Mouse (Mus musculus) embryo, embryonic 9.5 days (tissue): ENCODE data around the gene Tbc1d22a.

Experiments
- DNase-seq: peaks from one replicate; pipeline ENCODE4 v3.0.0-alpha.2; 2017; ENCODE audit errors: extremely low spot score

Tbc1d22a gene

DNA sequence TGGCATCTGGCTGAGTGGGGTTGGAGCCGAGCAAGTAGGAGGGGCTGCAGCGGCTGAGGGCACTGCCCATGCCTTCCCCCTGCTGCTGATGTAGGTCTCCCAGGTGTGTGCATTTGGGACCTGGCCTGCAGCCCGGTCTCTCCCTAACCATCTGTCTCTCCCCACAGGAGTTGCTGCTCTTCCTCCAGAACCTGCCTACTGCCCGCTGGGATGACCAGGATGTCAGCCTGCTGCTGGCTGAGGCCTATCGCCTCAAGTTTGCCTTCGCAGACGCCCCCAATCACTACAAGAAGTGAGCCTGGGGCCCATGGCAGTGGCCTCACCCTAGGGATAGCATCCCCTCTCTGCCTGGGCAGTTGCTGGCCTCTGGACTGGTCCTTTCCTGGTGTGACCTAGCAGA, 282.4 kb downstream of the Tbc1d22a start:
- no peak for DNase-seq

DNA sequence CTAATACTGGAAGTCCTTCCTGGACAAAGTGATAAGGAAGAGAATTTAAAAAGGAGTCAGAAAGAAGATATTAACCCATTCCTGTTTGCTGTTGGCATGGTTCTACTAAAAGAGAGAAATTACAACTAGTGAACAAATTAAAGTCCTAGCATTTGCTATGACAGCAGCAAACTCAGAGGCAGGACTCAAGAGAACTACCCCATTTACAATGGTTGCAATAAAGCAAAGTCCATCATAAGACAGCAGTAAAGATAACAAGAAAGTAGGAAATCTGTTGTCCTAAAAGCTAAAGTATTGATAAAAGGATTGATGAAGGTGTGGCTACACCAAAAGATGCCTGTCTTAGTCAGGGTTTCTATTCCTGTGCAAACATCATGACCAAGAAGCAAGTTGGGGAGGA, 286.3 kb downstream of the Tbc1d22a start:
- DNase-seq, result no peak

DNA sequence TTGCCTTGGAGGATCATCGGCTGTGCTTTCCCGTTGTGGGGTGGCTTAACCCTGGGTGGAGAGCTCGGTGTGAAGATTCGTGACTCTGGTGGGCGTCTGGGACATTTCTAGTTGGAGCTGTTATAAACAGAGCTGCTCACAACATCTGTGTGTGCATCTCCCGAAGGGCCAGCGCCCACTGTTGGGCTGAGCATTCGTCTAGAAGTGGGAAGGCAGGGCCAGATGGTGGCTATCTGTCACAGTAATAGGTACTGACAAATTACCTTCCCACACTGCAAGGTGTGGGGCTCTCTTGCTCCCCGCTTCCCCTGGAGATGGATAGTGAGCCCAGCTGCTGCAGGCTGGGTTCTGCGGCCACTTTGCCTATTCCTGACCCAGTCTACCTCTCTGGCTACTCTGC, 289.2 kb downstream of the Tbc1d22a start:
- DNase-seq, result no peak

DNA sequence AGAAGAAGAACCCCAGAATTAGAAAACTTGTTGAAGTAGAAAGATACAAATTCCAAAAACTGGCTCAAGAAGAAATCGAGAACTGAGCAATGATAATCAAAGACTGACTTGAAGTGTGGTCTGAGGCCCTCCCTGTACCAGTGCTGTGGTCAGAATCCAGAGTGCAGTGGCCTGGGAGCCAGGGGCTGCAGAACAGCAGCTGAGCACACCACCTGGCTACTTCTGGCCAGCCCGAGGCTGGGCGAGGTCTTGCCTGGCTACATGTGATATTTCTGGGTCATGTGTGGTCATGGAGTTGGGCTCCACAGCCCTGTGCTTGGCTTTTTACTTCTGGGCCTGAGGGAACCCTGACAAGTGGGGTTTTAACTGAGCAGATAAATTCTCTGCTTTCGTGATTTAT, 292.4 kb downstream of the Tbc1d22a start:
- DNase-seq, result no peak

DNA sequence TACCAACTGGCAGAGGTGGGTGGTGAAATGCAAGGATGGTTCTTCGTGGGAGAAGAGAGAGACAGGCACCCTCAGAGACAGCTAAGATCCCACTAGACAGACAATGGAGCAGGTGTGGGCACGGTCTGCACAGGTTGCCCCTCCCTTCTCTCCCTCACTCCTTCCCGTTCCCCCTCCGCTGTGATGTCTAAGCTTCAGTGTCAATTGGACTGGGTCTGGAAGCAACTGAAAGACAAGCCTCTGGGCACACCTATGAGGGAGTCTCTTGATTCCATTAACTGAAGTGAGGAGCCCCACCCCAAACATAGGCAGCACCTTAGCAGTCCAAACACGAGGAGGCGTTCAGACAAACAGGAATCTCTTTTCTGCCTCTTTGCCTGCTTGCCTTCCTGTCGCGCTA, 293.3 kb downstream of the Tbc1d22a start:
- no peak for DNase-seq

DNA sequence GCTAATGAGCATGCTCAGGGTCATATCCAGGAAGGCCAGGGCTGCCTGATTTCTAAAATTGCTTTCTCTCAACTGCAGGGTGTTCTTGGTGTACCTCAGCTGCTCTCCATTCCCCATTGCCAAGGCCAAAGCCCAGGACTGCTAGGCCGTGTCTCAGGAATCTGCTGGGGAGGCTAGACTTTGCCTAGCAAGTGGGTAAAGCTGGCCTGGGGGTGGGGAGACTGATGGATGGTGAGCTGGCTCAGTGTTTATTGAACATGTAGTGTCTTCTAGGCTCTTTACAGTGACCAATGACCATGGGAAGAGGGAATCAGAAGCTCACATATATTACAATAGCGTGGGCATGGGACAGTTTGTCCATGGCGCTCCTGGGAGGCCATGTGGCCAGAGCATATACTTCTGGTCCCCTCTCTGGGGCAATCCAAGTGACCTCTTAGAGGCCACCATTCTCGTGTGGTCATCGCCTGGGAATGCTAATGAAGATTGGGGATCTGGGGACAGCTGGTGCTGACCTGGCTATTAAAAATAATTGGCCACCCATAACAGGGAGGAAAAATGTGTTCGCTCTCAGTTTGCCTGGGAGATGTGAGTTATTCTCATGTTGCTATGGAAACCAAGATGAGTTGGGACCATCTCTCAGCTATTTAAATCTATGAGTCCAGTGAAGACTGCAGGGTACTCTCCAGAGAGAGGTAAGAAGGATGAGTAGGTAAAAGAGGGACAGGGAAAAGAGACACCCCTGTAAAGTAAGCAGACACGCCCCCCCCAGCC, 294.3 kb downstream of the Tbc1d22a start:
- no peak for DNase-seq

DNA sequence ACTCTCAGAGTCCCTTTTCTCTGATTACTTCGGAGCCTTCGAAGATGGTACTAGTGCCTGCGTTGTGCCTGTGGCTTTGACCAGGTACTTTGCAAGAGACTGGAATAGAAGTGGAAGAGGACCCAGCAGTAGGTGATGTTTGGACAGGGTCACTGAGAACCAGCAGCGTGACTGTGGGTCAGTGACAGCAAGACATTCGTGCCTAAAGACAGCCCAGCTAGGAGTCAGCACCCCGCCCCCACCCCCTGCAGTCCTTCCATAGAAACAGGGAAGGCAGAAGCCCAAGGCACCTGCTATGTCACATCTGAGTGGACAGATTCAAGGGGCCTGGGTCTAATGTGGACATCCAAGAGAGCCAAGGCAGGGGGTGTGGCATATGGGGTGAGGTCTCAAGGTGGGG, 295.3 kb downstream of the Tbc1d22a start:
- DNase-seq, result no peak

DNA sequence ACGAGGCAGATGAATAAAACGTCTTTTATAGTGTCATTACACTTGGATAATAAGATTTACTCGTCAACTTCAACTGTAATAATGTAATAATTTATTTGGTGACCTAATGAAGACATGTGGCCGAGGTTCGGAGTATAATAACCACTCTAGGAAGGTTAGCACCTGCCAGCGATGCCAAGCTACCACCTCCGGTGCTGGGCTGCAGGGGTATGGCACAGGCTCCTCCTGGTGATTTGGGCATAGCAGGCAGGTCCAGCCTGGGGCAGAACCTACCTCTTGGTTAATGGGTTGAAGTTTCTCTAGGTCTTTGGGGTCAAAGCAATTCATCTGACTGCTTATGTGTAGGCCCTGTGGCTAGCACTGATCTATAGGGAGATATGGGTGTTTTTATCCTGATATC, 296.9 kb downstream of the Tbc1d22a start:
- no peak for DNase-seq

DNA sequence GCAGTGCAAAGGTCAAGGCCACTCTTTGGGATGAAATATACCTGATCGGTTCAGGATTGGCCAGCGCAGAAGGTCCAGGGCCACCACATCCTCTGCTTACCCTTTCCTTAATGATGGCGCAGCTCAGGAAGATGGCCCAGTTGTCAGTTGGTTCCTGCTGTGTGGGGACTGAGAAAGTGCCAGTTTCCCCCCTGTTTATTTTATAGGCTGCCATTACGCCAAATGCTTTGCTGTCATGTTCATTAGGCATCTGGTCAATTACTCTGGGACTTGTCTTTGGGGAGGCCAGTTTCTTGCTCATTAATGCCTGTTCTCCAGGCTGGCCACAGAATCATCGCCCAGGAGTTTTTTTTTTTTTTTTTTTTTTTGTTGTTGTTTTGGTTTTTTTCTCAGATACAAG, 299.1 kb downstream of the Tbc1d22a start:
- no peak for DNase-seq

DNA sequence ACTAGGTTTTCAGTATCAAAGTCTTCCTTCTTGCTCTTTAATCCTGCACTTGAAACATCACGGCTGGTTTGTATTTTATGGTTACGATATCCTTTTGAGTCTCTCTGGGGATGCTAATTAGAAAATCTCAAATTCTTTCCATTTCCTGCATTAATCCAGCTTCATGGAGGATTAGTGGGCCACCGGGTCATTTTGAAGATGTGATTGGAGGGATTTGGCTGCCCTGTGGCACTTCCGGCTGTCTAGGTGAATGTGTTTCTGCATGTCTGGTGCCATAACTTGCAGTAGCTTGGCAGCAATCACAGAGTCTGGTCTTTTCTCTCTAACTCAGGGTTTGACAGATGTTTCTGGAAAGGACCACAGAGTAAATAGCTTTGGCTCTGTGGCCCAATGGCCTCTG, 305.9 kb downstream of the Tbc1d22a start:
- no peak for DNase-seq

DNA sequence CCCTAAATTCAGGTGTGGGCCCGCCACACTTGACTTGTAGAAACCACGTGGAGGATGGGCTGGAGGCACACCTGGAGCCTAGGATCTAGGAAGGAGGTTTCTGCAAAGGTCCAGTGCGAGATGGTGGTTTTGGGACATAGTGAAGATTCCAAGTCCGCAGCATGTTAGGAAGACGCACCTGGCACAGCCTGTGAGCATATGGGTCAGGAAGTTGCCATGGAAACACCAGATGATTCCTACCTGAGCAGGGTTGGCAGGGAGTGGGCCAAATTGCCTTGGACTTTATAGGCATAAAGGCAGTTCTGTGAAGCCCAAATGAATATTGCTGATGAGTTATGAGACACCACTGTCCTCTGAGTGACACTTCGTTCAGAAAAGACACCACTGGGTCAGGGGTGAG, 321.1 kb downstream of the Tbc1d22a start:
- no peak for DNase-seq

DNA sequence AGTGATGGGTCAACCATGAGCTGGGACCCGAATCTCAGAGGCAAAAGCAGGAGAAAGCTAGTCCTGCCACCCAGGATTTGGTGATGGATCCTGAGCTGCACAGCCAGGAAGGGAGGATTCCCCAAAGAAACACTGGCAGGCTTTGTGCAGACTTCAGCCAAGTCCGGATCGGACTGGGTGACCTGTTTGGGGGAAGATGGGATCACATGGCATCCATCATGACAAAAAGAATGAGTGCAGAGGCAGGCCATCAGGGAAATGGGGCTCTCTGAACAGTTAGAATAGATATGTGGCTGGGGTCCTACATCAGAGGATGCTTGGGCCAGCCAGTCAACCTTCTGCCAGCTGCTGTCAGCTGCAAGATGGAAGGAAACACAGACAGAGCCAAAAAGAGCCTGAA, 328.1 kb downstream of the Tbc1d22a start:
- no peak for DNase-seq

DNA sequence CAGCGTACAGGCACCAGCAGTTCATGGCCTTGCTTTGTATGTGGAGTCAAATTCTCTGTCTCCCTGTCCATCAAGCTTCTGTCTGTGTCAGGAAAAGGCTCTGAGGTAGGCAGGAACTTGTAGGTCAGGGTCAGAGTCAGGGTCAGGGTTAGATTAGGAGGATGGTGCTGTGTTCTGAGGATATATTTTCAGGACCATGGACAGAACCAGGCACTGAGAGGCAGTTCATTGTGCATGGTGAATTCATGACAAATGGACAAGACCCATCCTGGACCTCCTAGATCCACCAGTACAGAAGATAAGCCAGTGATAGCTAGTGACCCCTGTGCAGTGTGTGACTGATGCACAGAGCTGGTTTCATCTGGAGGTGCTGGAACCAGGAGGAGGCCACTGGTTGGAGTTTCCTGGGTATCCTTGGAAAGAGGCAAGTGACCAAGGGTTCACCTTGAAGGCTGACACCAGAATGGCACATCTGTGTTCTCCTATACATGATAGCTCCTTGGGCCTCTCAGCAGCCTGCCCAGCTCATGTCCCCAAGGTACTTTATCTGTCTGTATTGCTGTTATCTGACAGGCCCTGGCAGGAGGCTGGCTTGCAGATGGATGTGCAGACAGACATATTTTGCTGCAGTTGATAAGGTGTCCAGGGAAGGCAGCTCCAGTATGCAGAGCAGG, 330.0 kb downstream of the Tbc1d22a start:
- peak; percentile 40 for DNase-seq
